Mouse (Mus musculus) ES-E14 (cell line): ENCODE data around the gene Grasp. TPM values are rescaled to one million over a fixed set of nuclear protein-coding genes. Genes with fewer than 3 reads are reported as not detected.
A peak's percentile ranks its signal among the peaks of the same experiment; 100 is the strongest.

Source experiments
- DNase-seq: peaks from one replicate; pipeline ENCODE4 v3.0.0-alpha.2; 2013; ENCODE audit warnings: low read depth, low spot score
- H3K27ac ChIP-seq: 2 replicates; pipeline ENCODE4 v1.5.1; 2012; ENCODE audit warnings: low read depth, mild to moderate bottlenecking, low read length, moderate library complexity, mixed read lengths; ENCODE audit not compliant: poor library complexity, insufficient read depth, severe bottlenecking
- H3K36me3 ChIP-seq: 2 replicates; pipeline ENCODE4 v1.6.1; 2012; ENCODE audit warnings: mild to moderate bottlenecking, low read length, moderate library complexity, mixed read lengths; ENCODE audit not compliant: control insufficient read depth, poor library complexity, insufficient read depth, severe bottlenecking
- H3K4me1 ChIP-seq, 2 experiments: fragments of 150-350 bp in 1 of 2; sonication (generic) in 1 of 2; 2 replicates each; pipeline ENCODE4 v1.6.1; 2012; ENCODE audit warnings: low read length in 2 of 2, mild to moderate bottlenecking in 1 of 2, mixed read lengths in 1 of 2; ENCODE audit not compliant: control insufficient read depth in 2 of 2, insufficient read depth in 2 of 2, poor library complexity in 1 of 2
- H3K4me3 ChIP-seq, 2 experiments: fragments of 150-350 bp in 1 of 2; sonication (generic) in 1 of 2; 2 replicates each; pipeline ENCODE4 v1.5.1; 2012; ENCODE audit warnings: low read length in 2 of 2, low read depth in 1 of 2, mild to moderate bottlenecking in 1 of 2, mixed read lengths in 1 of 2; ENCODE audit not compliant: insufficient read depth in 1 of 2, poor library complexity in 1 of 2, severe bottlenecking in 1 of 2
- H3K9ac ChIP-seq: 2 replicates; pipeline ENCODE4 v1.6.1; 2012; ENCODE audit warnings: low read depth, mild to moderate bottlenecking, low read length, mixed read lengths; ENCODE audit not compliant: poor library complexity, insufficient read depth, severe bottlenecking
- H3K9me3 ChIP-seq: fragments of 150-350 bp; sonication (generic); 2 replicates; pipeline ENCODE4 v1.6.1; 2012; ENCODE audit warnings: low read depth, mild to moderate bottlenecking, low read length; ENCODE audit not compliant: control insufficient read depth, insufficient read depth
- CHD2 ChIP-seq: IDR thresholded peaks from 2 replicates; pipeline ENCODE4 v1.6.1; 2014; ENCODE audit warnings: mild to moderate bottlenecking, low read depth, low read length, inconsistent platforms
- HCFC1 ChIP-seq: IDR thresholded peaks from 2 replicates; pipeline ENCODE4 v1.6.1; 2012; ENCODE audit warnings: low read length, inconsistent platforms, borderline replicate concordance; ENCODE audit not compliant: insufficient read depth
- MAFK ChIP-seq: IDR thresholded peaks from 2 replicates; pipeline ENCODE4 v1.6.1; 2014; ENCODE audit warnings: mild to moderate bottlenecking, low read depth, low read length, inconsistent platforms; ENCODE audit not compliant: insufficient read depth
- ZC3H11A ChIP-seq: IDR thresholded peaks from 2 replicates; pipeline ENCODE4 v1.6.1; 2012; ENCODE audit warnings: low read depth, mild to moderate bottlenecking, inconsistent platforms, low read length, borderline replicate concordance
- ZNF384 ChIP-seq: IDR thresholded peaks from 2 replicates; pipeline ENCODE4 v1.6.1; 2012; ENCODE audit warnings: low read depth, low read length, inconsistent platforms
- in situ Hi-C, 2 experiments: fragments of 600-800 bp; cut with MboI; formaldehyde crosslinking; loops; one replicate each; pipeline ENCODE4 v1.15.1; 2025; ENCODE audit warnings: low sequenced_read_pairs in 2 of 2, inconsistent platforms in 1 of 2; ENCODE audit not compliant: unreplicated experiment in 2 of 2
- total RNA-seq: library from RNA; depleted of rRNA; stranded (reverse); fragments of 300-350 nt; gene quantifications from 2 replicates; pipeline ENCODE4 v1.2.3, GENCODE M21; 2012

The Grasp gene
- total RNA-seq, 1 experiment: 12.9 TPM

DNA sequence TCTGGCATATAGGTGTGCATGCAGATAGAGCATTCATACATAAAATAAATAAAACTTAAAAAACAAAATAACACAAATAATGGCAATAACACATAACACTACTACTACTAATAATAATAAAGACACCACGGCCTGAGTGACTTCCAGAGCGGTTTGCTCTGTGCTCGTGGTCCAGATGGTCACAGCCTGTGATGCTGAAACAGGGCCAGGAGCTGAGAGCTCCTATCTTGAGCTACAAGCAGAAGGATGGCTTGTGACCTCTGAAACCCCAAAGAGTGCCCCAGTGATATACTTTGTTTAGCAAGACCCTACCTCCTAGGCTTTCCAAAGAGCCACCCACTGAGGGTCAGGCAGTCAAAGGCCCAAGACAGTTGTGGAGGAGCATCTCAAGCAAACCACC, 22.6 kb upstream of the Grasp start:
- no peak overlapping the region for H3K9ac ChIP-seq
- TF ChIP-seq HCFC1: no peak
- TF ChIP-seq ZC3H11A: no peak
- TF ChIP-seq ZNF384: no peak
- no peak for TF ChIP-seq MAFK
- TF ChIP-seq CHD2: no peak
- in situ Hi-C loops: no loop called here

DNA sequence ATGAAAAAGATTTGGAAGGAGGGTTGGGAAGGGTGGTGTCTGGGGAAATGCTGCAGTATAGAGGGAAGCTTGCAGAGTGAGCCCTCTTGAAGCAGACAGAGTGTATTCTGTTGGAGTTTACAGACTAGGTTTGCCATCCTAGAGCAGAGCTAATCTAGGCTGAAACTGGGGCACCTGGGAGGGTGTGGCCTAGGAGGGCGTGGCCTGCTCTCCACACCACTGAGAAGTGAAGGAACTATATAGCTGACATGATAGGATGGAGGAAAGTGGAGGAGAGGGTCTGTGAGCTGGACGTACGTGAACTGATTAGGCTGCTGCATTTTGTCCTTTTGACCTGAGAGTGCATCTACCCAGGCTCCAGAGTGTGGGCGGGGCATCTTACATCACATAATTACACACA, 20.3 kb upstream of the Grasp start:
- H3K9ac ChIP-seq: no peak overlapping the region
- no peak overlapping the region for H3K27ac ChIP-seq
- no peaks in the 10 kb centered on the region for H3K4me1 ChIP-seq
- in situ Hi-C loops: no loop called here
- TF ChIP-seq HCFC1: no peak
- TF ChIP-seq MAFK: no peak
- no peak for TF ChIP-seq CHD2
- TF ChIP-seq ZC3H11A: no peak
- TF ChIP-seq ZNF384: no peak
- H3K4me3 ChIP-seq: no peak overlapping the region
- H3K36me3 ChIP-seq: peaks cover 49% of the 10 kb centered on the region
- DNase-seq: no peak
- no peaks in the 10 kb centered on the region for H3K9me3 ChIP-seq

More for the DNA sequence above, 22.6 kb upstream of the Grasp start:
- H3K27ac ChIP-seq: no peak overlapping the region
- H3K4me1 ChIP-seq: no peaks in the 10 kb centered on the region
- no peaks in the 10 kb centered on the region for H3K9me3 ChIP-seq
- H3K36me3 ChIP-seq: peaks cover 57% of the 10 kb centered on the region
- DNase-seq: no peak
- no peak overlapping the region for H3K4me3 ChIP-seq

DNA sequence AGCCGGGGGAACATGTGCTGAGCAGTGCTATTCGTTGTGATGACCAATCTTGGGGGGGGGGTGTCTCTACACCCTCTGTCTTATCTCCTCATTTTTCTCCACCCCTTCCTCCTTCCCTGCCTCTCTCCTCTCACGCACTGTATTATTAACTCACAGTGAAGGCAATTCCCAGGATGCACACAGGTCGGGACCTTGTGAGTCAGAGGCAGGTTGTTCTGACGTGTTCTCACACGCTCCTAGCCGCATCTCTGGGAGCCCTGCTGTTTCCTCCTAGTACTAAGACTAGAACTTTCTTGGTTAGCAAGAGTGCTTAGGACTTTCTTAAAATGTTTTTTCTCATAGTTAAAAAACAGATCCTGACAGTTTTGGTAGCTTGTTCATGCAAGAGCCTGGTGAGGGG, 19.2 kb upstream of the Grasp start:
- Histone ChIP-seq H3K36me3 (peaks cover 49% of the 10 kb centered on the region), H3K4me1 (no peaks in the 10 kb centered on the region), H3K27ac (no peak overlapping the region), H3K9me3 (no peaks in the 10 kb centered on the region), H3K9ac (no peak overlapping the region), H3K4me3 (no peak overlapping the region)
- TF ChIP-seq ZC3H11A (no peak), CHD2 (no peak), MAFK (no peak), ZNF384 (no peak), HCFC1 (no peak)
- in situ Hi-C loops: no loop called here
- DNase-seq: no peak

DNA sequence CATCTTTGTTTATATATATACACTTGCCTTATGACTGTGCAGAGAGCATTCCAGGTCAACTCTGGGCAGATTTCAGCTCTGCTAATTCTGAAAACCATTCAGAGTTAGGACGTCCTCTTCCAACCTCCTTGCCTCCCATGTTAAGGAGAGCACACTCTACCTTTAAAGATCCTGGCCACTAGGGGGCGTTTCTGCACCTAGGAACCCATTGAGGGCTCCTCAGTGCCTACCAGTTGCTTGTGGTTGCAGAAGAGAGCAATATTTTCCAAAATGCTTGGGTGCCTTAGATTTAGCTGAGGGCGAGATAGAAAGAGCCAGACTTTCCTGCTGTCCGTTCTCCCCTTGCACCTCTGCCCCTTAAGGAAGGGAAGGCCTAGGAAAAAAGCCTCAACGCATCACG, 13.8 kb upstream of the Grasp start:
- Histone ChIP-seq H3K4me3 (no peak overlapping the region), H3K9me3 (no peaks in the 10 kb centered on the region), H3K4me1 (no peaks in the 10 kb centered on the region), H3K36me3 (peaks cover 24% of the 10 kb centered on the region), H3K9ac (no peak overlapping the region), H3K27ac (no peak overlapping the region)
- DNase-seq: peak; percentile 70
- in situ Hi-C loops: no loop called here
- TF ChIP-seq MAFK (no peak), ZC3H11A (peak; percentile 7; the same call in 1 of the 2 replicates), HCFC1 (no peak), ZNF384 (no peak), CHD2 (no peak)

DNA sequence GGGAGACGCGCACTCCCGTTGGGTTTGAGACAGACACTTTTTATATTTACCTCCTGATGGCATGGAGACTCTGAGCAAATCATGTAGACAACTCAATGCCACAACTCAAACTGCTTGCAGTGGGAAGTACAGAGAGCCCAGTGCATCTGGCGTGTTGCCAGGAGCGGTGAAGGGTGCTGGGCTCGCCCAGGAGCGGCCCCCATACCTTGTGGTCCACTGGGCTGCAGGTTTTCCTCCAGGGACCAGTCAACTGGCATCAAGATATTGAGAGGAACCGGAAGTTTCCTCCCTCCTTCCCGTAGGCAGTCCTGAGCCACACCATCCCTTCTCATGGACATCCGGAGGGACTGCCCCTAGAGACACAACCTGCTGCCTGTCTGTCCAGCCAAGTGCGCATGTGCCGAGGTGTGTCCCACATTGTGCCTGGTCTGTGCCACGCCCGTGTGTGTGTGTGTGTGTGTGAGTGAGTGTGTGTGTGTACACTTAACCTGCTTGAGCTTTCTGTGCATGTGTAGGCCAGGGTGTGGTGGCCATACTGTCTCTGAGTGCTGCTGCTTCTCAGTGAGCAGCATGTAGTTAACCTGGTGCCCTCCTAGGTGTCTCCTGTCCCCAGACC, 12.9 kb upstream of the Grasp start:
- Histone ChIP-seq H3K9me3 (no peaks in the 10 kb centered on the region), H3K27ac (no peak overlapping the region), H3K4me3 (no peak overlapping the region), H3K36me3 (peaks cover 20% of the 10 kb centered on the region), H3K4me1 (no peaks in the 10 kb centered on the region), H3K9ac (no peak overlapping the region)
- no peak for TF ChIP-seq CHD2
- in situ Hi-C loops: no loop called here
- DNase-seq: no peak
